Mouse (Mus musculus) layer of hippocampus, adult 2 months (tissue): ENCODE measurements at regions not wholly inside any gene's neighbourhood (a gene's known extent, or its start where the extent isn't known, plus 50 kb on each side); places are given as distances from the start of the nearest gene placed in this dataset.

Experiments
- DNase-seq, 2 experiments: peaks; one replicate each; pipeline ENCODE4 v3.0.0; 2022; ENCODE audit warnings: low spot score in 2 of 2
- H3K27ac ChIP-seq: fragments of 200-600 bp; 2 replicates; pipeline ENCODE4 v1.8.1; 2022
- H3K4me3 ChIP-seq: fragments of 200-600 bp; 2 replicates; pipeline ENCODE4 v1.8.1; 2022; ENCODE audit warnings: mild to moderate bottlenecking
- CTCF ChIP-seq: fragments of 200-600 bp; conservative IDR thresholded peaks from 2 replicates; pipeline ENCODE4 v1.8.1; 2022; ENCODE audit warnings: antibody characterized with exemption, mild to moderate bottlenecking, moderate library complexity

GRCm38 (mm10) chr15:62393416-62393815 is 1451.6 kb downstream of the Gsdmc2 start:
- no peak for TF ChIP-seq CTCF
- Histone ChIP-seq H3K4me3 (no peak overlapping the region), H3K27ac (no peak overlapping the region)
- DNase-seq = no peak

- Histone ChIP-seq H3K4me3 (no peak overlapping the region), H3K27ac (no peak overlapping the region)
- TF ChIP-seq CTCF = no peak
- DNase-seq = no peak
Observed at GRCm38 (mm10) chr15:62392839-62393238, 1452.1 kb downstream of the Gsdmc2 start.

GRCm38 (mm10) chr15:62392381-62392780 is 1452.6 kb downstream of the Gsdmc2 start:
- no peak for TF ChIP-seq CTCF

GRCm38 (mm10) chr15:62389431-62390105 is 1455.4 kb downstream of the Gsdmc2 start:
- Histone ChIP-seq H3K4me3 (no peak overlapping the region), H3K27ac (no peak overlapping the region)
- DNase-seq = no peak
- TF ChIP-seq CTCF = no peak

More at GRCm38 (mm10) chr15:62392381-62392780, 1452.6 kb downstream of the Gsdmc2 start:
- Histone ChIP-seq H3K4me3 (no peak overlapping the region), H3K27ac (no peak overlapping the region)
- no peak for DNase-seq

- DNase-seq = no peak
- TF ChIP-seq CTCF = no peak
- no peak overlapping the region for H3K4me3 ChIP-seq
Observed at GRCm38 (mm10) chr15:62382233-62382632, 1459.4 kb upstream of the A1bg start.

GRCm38 (mm10) chr15:62374641-62375040 is 1451.8 kb upstream of the A1bg start:
- no peak overlapping the region for H3K4me3 ChIP-seq
- DNase-seq = no peak
- H3K27ac ChIP-seq = no peak overlapping the region
- TF ChIP-seq CTCF = no peak

More at GRCm38 (mm10) chr15:62382233-62382632, 1459.4 kb upstream of the A1bg start:
- no peak overlapping the region for H3K27ac ChIP-seq

- Histone ChIP-seq H3K27ac (no peak overlapping the region), H3K4me3 (no peak overlapping the region)
- DNase-seq = no peak
- TF ChIP-seq CTCF = no peak
Observed at GRCm38 (mm10) chr15:62361171-62361570, 1438.4 kb upstream of the A1bg start.

- DNase-seq = no peak
- TF ChIP-seq CTCF = no peak
- H3K27ac ChIP-seq = no peak overlapping the region
- no peak overlapping the region for H3K4me3 ChIP-seq
Observed at GRCm38 (mm10) chr15:62358338-62359239, 1435.8 kb upstream of the A1bg start.

- no peak for TF ChIP-seq CTCF
- no peak overlapping the region for H3K27ac ChIP-seq
- no peak overlapping the region for H3K4me3 ChIP-seq
- no peak for DNase-seq
Observed at GRCm38 (mm10) chr15:62353786-62354185, 1431.0 kb upstream of the A1bg start.

- H3K4me3 ChIP-seq = no peak overlapping the region
- no peak for DNase-seq
- H3K27ac ChIP-seq = no peak overlapping the region
- no peak for TF ChIP-seq CTCF
Observed at GRCm38 (mm10) chr15:62350862-62351757, 1428.3 kb upstream of the A1bg start.

GRCm38 (mm10) chr15:62349981-62350380 is 1427.2 kb upstream of the A1bg start:
- Histone ChIP-seq H3K27ac (no peak overlapping the region), H3K4me3 (no peak overlapping the region)
- no peak for DNase-seq
- no peak for TF ChIP-seq CTCF

GRCm38 (mm10) chr15:62348956-62349355 is 1426.1 kb upstream of the A1bg start:
- TF ChIP-seq CTCF = no peak
- H3K27ac ChIP-seq = no peak overlapping the region

GRCm38 (mm10) chr15:62347697-62348096 is 1424.9 kb upstream of the A1bg start:
- TF ChIP-seq CTCF = no peak
- Histone ChIP-seq H3K27ac (no peak overlapping the region), H3K4me3 (no peak overlapping the region)
- no peak for DNase-seq

More at GRCm38 (mm10) chr15:62348956-62349355, 1426.1 kb upstream of the A1bg start:
- H3K4me3 ChIP-seq = no peak overlapping the region
- no peak for DNase-seq
